Mouse (Mus musculus) hindbrain, embryonic 12.5 days (tissue): ENCODE measurements around the gene Tpcn2. TPM values are rescaled to one million over a fixed set of nuclear protein-coding genes. Genes with fewer than 3 reads are reported as not detected.

ENCODE experiments used
- ATAC-seq: fragments of 200-750 bp; cut with Nextera tagmentation; 2 replicates; pipeline ENCODE4 v1.8.0; 2017; ENCODE audit warnings: moderate TSS enrichment; ENCODE audit not compliant: low FRiP score
- H3K27ac ChIP-seq: fragments of 300-500 bp; sonication (generic); 2 replicates; pipeline ENCODE4 v1.5.1; 2016; ENCODE audit warnings: mild to moderate bottlenecking
- H3K27me3 ChIP-seq: fragments of 300-500 bp; sonication (generic); 2 replicates; pipeline ENCODE4 v1.6.1; 2016; ENCODE audit warnings: mild to moderate bottlenecking
- H3K36me3 ChIP-seq: fragments of 300-500 bp; sonication (generic); 2 replicates; pipeline ENCODE4 v1.6.1; 2016; ENCODE audit warnings: mild to moderate bottlenecking
- H3K4me1 ChIP-seq: fragments of 300-500 bp; sonication (generic); 2 replicates; pipeline ENCODE4 v1.6.1; 2016
- H3K4me2 ChIP-seq: fragments of 300-500 bp; sonication (generic); replicated peaks from 2 replicates; pipeline ENCODE4 v1.6.1; 2016; ENCODE audit warnings: mild to moderate bottlenecking
- H3K4me3 ChIP-seq: fragments of 300-500 bp; sonication (generic); 2 replicates; pipeline ENCODE4 v1.5.1; 2016; ENCODE audit warnings: mild to moderate bottlenecking
- H3K9ac ChIP-seq: fragments of 300-500 bp; sonication (generic); 2 replicates; pipeline ENCODE4 v1.6.1; 2016; ENCODE audit warnings: mild to moderate bottlenecking, moderate library complexity
- H3K9me3 ChIP-seq: fragments of 300-500 bp; sonication (generic); replicated peaks from 2 replicates; pipeline ENCODE4 v1.6.1; 2016; ENCODE audit warnings: mild to moderate bottlenecking
- WGBS: fragments of 180-500 bp; shearing (Covaris S2); methylation state at CpG from one replicate; pipeline ENCODE4 v1.1.7; 2016; 5-methylcytosine and 5-hydroxymethylcytosine counted together
- polyA plus RNA-seq: library from polyadenylated mRNA; unstranded; fragments of >200 nt; fragmentation: Nextera tagmentation; extraction: Ambion mirVana; gene quantifications from 2 replicates; pipeline ENCODE4 v1.2.1, GENCODE M21; 2016

Tpcn2 gene
- polyA plus RNA-seq, 1 experiment from 2014 or later, result 6.8 TPM

- no peak overlapping the region for H3K4me3 ChIP-seq
- peak; percentile 69 for ATAC-seq
- peak overlapping the region; percentile 58 for H3K27ac ChIP-seq
- WGBS, result 15% methylated on average over 13 of the region's 13 CpGs
- H3K4me2 ChIP-seq, result no peak overlapping the region
- no peaks in the 10 kb centered on the region for H3K36me3 ChIP-seq
- H3K9ac ChIP-seq, result 0 out of 2 replicates have a peak overlapping the region, but pooled peaks have one; percentile 14
- H3K4me1 ChIP-seq, result peaks cover 17% of the 10 kb centered on the region
- no peaks in the 10 kb centered on the region for H3K9me3 ChIP-seq
- H3K27me3 ChIP-seq, result peaks cover 2% of the 10 kb centered on the region; the same call in 1 of the 2 replicates
Observed at GRCm38 (mm10) chr7:145159283-145160240, 124.2 kb downstream of the Tpcn2 start.

DNA sequence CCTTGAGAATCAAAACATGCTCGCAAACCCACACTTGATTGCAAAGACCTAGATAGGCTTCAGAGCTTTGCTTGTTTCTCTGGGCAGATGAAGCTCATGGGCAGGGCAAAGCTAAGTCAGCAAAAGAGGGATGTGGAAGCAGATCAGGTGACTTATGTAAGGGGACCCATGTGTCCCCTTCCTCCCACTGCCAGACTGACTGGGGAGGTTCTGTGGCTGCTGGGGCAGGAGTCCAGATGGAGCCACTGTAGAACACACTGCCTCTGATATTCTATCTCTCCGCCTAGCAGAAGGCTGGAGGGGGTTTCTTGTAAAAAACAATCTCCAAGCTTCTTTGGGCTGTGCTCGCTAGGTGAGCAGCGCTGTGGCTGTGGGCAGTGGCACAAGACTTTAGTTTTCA, 128.1 kb downstream of the Tpcn2 start:
- 80% methylated on average over 4 of the region's 4 CpGs for WGBS
- no peak overlapping the region for H3K27ac ChIP-seq
- H3K4me3 ChIP-seq, result no peak overlapping the region
- H3K4me1 ChIP-seq, result peaks cover 17% of the 10 kb centered on the region
- H3K4me2 ChIP-seq, result no peak overlapping the region
- no peaks in the 10 kb centered on the region for H3K9me3 ChIP-seq
- ATAC-seq, result no peak
- H3K36me3 ChIP-seq, result no peaks in the 10 kb centered on the region
- no peak overlapping the region for H3K9ac ChIP-seq
- peaks cover 5% of the 10 kb centered on the region; the same call in 1 of the 2 replicates for H3K27me3 ChIP-seq

- no peak overlapping the region for H3K4me2 ChIP-seq
- H3K9me3 ChIP-seq, result no peaks in the 10 kb centered on the region
- H3K9ac ChIP-seq, result no peak overlapping the region
- no peak overlapping the region for H3K4me3 ChIP-seq
- no peaks in the 10 kb centered on the region for H3K36me3 ChIP-seq
- WGBS, result 62% methylated on average over 1 of the region's 1 CpGs
- no peak for ATAC-seq
- no peak overlapping the region for H3K27ac ChIP-seq
- H3K27me3 ChIP-seq, result peaks cover 5% of the 10 kb centered on the region; the same call in 1 of the 2 replicates
- peaks cover 2% of the 10 kb centered on the region for H3K4me1 ChIP-seq
Observed at GRCm38 (mm10) chr7:145154066-145154465, 129.7 kb downstream of the Tpcn2 start.

- H3K36me3 ChIP-seq, result no peaks in the 10 kb centered on the region
- ATAC-seq, result no peak
- no peaks in the 10 kb centered on the region for H3K4me1 ChIP-seq
- no peak overlapping the region for H3K4me2 ChIP-seq
- 0 out of 2 replicates have a peak, but pooled peaks cover 3% of the 10 kb centered on the region for H3K27me3 ChIP-seq
- no peak overlapping the region for H3K27ac ChIP-seq
- 72% methylated on average over 3 of the region's 3 CpGs for WGBS
- no peak overlapping the region for H3K9ac ChIP-seq
- H3K9me3 ChIP-seq, result no peaks in the 10 kb centered on the region
- no peak overlapping the region for H3K4me3 ChIP-seq
Observed at GRCm38 (mm10) chr7:145151845-145152244, 132.0 kb downstream of the Tpcn2 start.

DNA sequence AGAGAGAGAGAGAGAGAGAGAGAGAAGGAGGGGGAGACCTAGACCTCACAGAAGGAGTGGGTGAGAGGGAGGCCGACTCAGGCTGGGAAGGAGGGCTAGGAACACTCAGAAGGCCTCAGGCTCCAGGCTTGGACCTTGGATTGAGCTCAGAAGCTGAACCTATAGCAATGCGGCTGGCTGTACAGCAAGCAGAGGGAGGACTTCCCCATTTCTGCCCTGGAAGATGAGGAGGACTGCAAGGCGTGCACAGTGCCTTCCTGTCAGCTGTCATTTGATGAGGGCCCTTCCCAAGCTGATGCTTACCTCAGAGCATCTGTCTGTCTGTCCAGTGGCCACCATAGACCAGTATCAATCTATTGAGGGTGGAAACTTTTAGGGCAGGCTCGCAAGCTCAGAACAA, 134.9 kb downstream of the Tpcn2 start:
- WGBS, result 84% methylated on average over 4 of the region's 4 CpGs
- Histone ChIP-seq H3K9ac (no peak overlapping the region), H3K36me3 (no peaks in the 10 kb centered on the region), H3K4me2 (no peak overlapping the region), H3K27ac (no peak overlapping the region), H3K4me1 (no peaks in the 10 kb centered on the region), H3K27me3 (0 out of 2 replicates have a peak, but pooled peaks cover 3% of the 10 kb centered on the region), H3K9me3 (no peaks in the 10 kb centered on the region), H3K4me3 (no peak overlapping the region)
- ATAC-seq, result no peak

- WGBS, result 75% methylated on average over 5 of the region's 5 CpGs
- Histone ChIP-seq H3K27ac (no peak overlapping the region), H3K4me2 (no peak overlapping the region)
Observed at GRCm38 (mm10) chr7:145147973-145148698, 135.7 kb downstream of the Tpcn2 start.

GRCm38 (mm10) chr7:145146252-145146930, 137.4 kb downstream of the Tpcn2 start:
- Histone ChIP-seq H3K4me2 (no peak overlapping the region), H3K27ac (no peak overlapping the region), H3K9ac (no peak overlapping the region), H3K4me3 (no peak overlapping the region), H3K27me3 (no peaks in the 10 kb centered on the region), H3K4me1 (no peaks in the 10 kb centered on the region), H3K36me3 (no peaks in the 10 kb centered on the region), H3K9me3 (no peaks in the 10 kb centered on the region)
- no peak for ATAC-seq

More at GRCm38 (mm10) chr7:145147973-145148698, 135.7 kb downstream of the Tpcn2 start:
- ATAC-seq, result no peak
- Histone ChIP-seq H3K9ac (no peak overlapping the region), H3K27me3 (0 out of 2 replicates have a peak, but pooled peaks cover 3% of the 10 kb centered on the region), H3K36me3 (no peaks in the 10 kb centered on the region), H3K4me3 (no peak overlapping the region), H3K9me3 (no peaks in the 10 kb centered on the region), H3K4me1 (no peaks in the 10 kb centered on the region)

DNA sequence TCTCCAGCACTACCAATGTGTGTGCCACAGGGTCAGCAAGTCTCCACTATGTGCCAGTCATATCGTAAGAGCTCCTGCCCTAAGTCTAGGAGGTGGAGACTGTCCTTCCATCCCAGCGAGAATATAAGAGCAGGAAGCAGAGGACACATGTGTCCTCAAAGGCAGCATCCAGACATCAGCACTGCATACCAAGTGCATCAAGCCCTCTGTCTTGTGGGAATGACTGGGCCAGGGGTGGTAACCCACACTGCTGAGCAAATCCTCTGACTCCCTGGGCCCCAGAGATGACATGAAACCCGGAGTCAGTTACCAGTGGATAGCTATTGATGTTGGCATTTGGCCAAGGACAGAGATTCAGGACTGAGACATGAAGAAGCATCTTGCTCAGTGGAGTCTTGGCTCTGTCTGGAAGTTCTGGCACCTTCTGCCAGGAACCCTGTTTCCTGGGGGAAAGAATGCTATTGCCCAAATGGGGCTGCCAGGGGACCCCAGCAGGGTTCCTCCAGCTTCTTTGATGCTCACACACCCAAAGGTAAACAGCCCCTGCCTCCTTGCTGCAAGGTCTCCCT, 140.2 kb downstream of the Tpcn2 start:
- WGBS, result 68% methylated on average over 3 of the region's 3 CpGs
- Histone ChIP-seq H3K27me3 (no peaks in the 10 kb centered on the region), H3K9ac (no peak overlapping the region), H3K4me2 (no peak overlapping the region), H3K36me3 (no peaks in the 10 kb centered on the region), H3K27ac (no peak overlapping the region), H3K9me3 (peaks cover 7% of the 10 kb centered on the region), H3K4me3 (no peak overlapping the region), H3K4me1 (no peaks in the 10 kb centered on the region)
- no peak for ATAC-seq

DNA sequence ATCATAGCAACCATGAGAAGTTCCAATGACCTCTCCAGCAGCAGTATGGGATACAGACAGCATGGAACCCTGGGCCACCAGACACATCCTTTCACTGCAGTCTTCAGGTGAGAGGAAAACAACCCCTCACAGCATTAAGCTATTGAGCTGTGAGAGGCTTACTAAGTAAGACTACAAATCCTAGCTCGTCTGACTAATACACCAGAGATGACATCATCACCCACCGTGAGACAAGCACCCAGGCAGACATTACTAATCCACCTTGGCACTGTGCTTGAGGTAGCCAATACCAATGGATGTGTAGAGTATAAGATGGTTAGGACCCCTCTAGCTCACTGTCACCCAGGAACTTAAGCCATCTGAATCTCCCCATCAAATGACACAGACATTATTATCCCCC, 143.2 kb downstream of the Tpcn2 start:
- Histone ChIP-seq H3K27ac (no peak overlapping the region), H3K36me3 (no peaks in the 10 kb centered on the region), H3K9me3 (peaks cover 12% of the 10 kb centered on the region), H3K4me2 (no peak overlapping the region), H3K27me3 (no peaks in the 10 kb centered on the region), H3K9ac (no peak overlapping the region), H3K4me1 (0 out of 2 replicates have a peak, but pooled peaks cover 2% of the 10 kb centered on the region), H3K4me3 (no peak overlapping the region)
- WGBS, result 79% methylated on average over 2 of the region's 2 CpGs
- no peak for ATAC-seq

DNA sequence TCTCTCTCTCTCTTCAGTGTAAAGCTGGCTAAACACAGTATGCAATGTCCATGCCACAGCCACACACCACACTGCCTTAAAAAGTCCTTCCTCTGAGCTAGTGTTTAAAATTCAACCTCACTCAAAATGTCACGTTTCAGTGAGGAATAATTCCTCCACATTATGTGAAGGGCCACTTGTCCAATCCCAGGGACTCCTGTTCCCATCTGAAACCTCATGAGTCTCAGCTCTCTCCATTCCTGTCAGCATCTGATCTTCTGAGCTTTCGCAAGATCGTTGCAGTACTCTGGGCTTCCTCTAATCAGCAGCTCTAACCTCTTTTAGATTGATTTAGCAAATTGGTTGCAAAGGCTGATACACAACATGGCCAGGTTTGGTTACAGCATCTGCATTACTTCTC, 144.2 kb downstream of the Tpcn2 start:
- Histone ChIP-seq H3K4me3 (no peak overlapping the region), H3K4me1 (0 out of 2 replicates have a peak, but pooled peaks cover 2% of the 10 kb centered on the region), H3K27ac (no peak overlapping the region), H3K27me3 (no peaks in the 10 kb centered on the region), H3K4me2 (no peak overlapping the region), H3K9ac (no peak overlapping the region), H3K36me3 (no peaks in the 10 kb centered on the region), H3K9me3 (peaks cover 12% of the 10 kb centered on the region)
- ATAC-seq, result no peak
- WGBS, result 96% methylated on average over 3 of the region's 3 CpGs

DNA sequence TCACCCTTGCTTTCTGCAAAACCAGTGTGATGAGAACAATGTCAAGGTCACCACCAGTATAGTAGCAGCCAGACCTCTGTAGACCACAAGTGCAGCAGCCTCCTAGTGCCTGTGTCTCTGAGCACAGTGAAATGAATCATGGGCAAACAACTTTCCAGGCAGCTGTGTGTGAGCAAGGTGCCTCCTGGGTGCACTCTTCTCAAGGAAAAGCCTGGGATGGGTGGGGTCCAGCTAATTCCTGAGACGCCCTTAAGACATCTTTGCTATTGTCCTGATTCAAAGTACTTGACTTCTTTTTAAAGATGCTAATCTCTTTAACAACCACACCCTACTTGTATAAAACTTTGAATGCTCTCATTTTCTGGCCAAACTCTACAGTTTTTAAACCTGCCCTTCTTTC, 144.7 kb downstream of the Tpcn2 start:
- Histone ChIP-seq H3K27me3 (no peaks in the 10 kb centered on the region), H3K36me3 (no peaks in the 10 kb centered on the region), H3K4me3 (no peak overlapping the region), H3K4me2 (no peak overlapping the region), H3K4me1 (0 out of 2 replicates have a peak, but pooled peaks cover 2% of the 10 kb centered on the region), H3K9me3 (peaks cover 12% of the 10 kb centered on the region), H3K27ac (no peak overlapping the region), H3K9ac (no peak overlapping the region)
- WGBS, result 79% methylated on average over 1 of the region's 1 CpGs
- no peak for ATAC-seq
